Mouse (Mus musculus) kidney, postnatal 0 days (tissue): ENCODE measurements around the gene Col23a1. TPM values are rescaled to one million over a fixed set of nuclear protein-coding genes. Genes with fewer than 3 reads are reported as not detected.
A peak's percentile ranks its signal among the peaks of the same experiment; 100 is the strongest.

Experiments
- ATAC-seq: fragments of 200-750 bp; cut with Nextera tagmentation; replicated peaks from 2 replicates; pipeline ENCODE4 v1.8.0; 2017; ENCODE audit warnings: low read depth, moderate number of reproducible peaks, moderate TSS enrichment, moderate library complexity; ENCODE audit not compliant: low FRiP score
- DNase-seq: peaks from one replicate; pipeline ENCODE4 v3.0.0-alpha.2; 2016; ENCODE audit warnings: low spot score
- H3K27ac ChIP-seq: fragments of 300-500 bp; sonication (generic); 2 replicates; pipeline ENCODE4 v1.5.1; 2014; ENCODE audit warnings: mild to moderate bottlenecking
- H3K27me3 ChIP-seq: fragments of 300-500 bp; sonication (generic); 2 replicates; pipeline ENCODE4 v1.6.1; 2014; ENCODE audit warnings: low read length, mixed read lengths; ENCODE audit not compliant: insufficient read depth
- H3K36me3 ChIP-seq: fragments of 300-500 bp; sonication (generic); 2 replicates; pipeline ENCODE4 v1.6.1; 2014; ENCODE audit warnings: low read length, mixed read lengths; ENCODE audit not compliant: insufficient read depth
- H3K4me1 ChIP-seq: fragments of 300-500 bp; sonication (generic); replicated peaks from 2 replicates; pipeline ENCODE4 v1.6.1; 2014; ENCODE audit warnings: antibody characterized with exemption, low read length, mixed read lengths; ENCODE audit not compliant: insufficient read depth
- H3K4me2 ChIP-seq: fragments of 300-500 bp; sonication (generic); 2 replicates; pipeline ENCODE4 v1.6.1; 2014; ENCODE audit warnings: mild to moderate bottlenecking, low read length, moderate library complexity, mixed read lengths
- H3K4me3 ChIP-seq: fragments of 300-500 bp; sonication (generic); replicated peaks from 2 replicates; pipeline ENCODE4 v1.5.1; 2014; ENCODE audit warnings: low read depth, low read length
- H3K9ac ChIP-seq: fragments of 300-500 bp; sonication (generic); 2 replicates; pipeline ENCODE4 v1.6.1; 2014; ENCODE audit warnings: low read depth, low read length
- H3K9me3 ChIP-seq: fragments of 300-500 bp; sonication (generic); replicated peaks from 2 replicates; pipeline ENCODE4 v1.6.1; 2016; ENCODE audit warnings: low read length, inconsistent platforms, mixed read lengths
- CTCF ChIP-seq: IDR thresholded peaks from 2 replicates; pipeline ENCODE4 v1.5.1; 2016; ENCODE audit warnings: antibody characterized with exemption, low read depth, mild to moderate bottlenecking, moderate library complexity
- WGBS: fragments of 180-500 bp; shearing (Covaris S2); extraction: QIAGEN DNeasy Blood & Tissue Kit; methylation state at CpG from one replicate; pipeline ENCODE4 v1.1.7; 2014; 5-methylcytosine and 5-hydroxymethylcytosine counted together
- polyA plus RNA-seq: library from polyadenylated mRNA; unstranded; fragments of >200 nt; fragmentation: Nextera tagmentation; extraction: Ambion mirVana; gene quantifications from 2 replicates; pipeline ENCODE4 v1.2.1, GENCODE M21; 2015

The Col23a1 gene
- polyA plus RNA-seq, 1 experiment from 2014 or later = 6.8 TPM

GRCm38 (mm10) chr11:51485775-51486464 lies 196.2 kb downstream of the Col23a1 start:
- no peak overlapping the region for H3K4me2 ChIP-seq
- ATAC-seq (no peak), DNase-seq (no peak)
- H3K27me3 ChIP-seq = no peaks in the 10 kb centered on the region
- no peak for TF ChIP-seq CTCF
- no peak overlapping the region for H3K4me3 ChIP-seq
- no peak overlapping the region for H3K27ac ChIP-seq
- WGBS = 66% methylated on average over 10 of the region's 10 CpGs
- H3K9me3 ChIP-seq = no peaks in the 10 kb centered on the region
- no peaks in the 10 kb centered on the region for H3K4me1 ChIP-seq
- no peaks in the 10 kb centered on the region for H3K36me3 ChIP-seq
- H3K9ac ChIP-seq = no peak overlapping the region

DNA sequence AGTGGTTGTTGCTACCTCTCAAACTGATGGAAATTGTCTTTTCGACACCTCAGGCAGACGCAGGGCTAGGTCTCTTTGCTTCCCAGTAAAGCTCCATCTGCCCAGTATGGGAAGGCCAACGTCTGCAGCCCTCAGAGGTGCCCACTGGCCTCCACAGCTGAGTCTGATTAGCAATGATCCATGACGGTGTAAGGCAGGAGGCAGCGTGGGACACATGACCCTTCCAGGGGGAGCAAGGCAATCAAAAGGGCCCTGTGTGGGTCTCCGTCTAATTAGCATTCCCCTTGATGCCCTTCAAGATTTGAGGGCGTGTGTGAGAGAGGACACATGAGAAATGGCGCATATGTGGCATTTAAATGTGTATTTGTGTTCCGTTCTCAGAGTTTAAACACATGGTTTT lies 199.1 kb downstream of the Col23a1 start:
- 33% methylated on average over 9 of the region's 9 CpGs for WGBS
- Histone ChIP-seq H3K36me3 (no peaks in the 10 kb centered on the region), H3K4me2 (no peak overlapping the region), H3K4me1 (no peaks in the 10 kb centered on the region), H3K27me3 (no peaks in the 10 kb centered on the region), H3K27ac (no peak overlapping the region), H3K9me3 (no peaks in the 10 kb centered on the region), H3K9ac (no peak overlapping the region), H3K4me3 (no peak overlapping the region)
- DNase-seq (no peak), ATAC-seq (no peak)
- TF ChIP-seq CTCF = no peak

- no peak for ATAC-seq
- WGBS = 77% methylated on average over 4 of the region's 4 CpGs
These were observed 203.7 kb downstream of the Col23a1 start for GRCm38 (mm10) chr11:51493421-51493820.

DNA sequence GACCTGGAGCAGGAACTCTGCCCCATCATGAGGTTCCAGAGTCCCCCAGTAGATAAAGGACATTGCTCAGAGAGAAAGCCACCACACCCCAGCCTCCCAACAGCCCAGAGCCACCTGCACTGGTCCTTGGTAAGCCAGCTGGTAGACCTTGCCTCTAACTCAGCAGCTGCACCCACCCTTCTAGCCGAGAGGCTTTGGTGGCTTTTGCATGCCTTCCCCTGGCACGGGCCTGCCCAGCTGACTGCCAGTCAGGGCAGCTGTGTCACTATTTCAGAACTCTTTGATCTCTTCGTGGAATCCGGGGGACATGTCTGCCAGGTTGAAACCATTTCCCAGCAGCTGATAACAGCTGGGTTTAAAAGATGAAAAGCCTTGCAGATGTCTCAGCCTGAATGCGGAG lies 204.5 kb downstream of the Col23a1 start:
- 30% methylated on average over 5 of the region's 5 CpGs for WGBS
- no peak for TF ChIP-seq CTCF
- H3K4me1 ChIP-seq = no peaks in the 10 kb centered on the region
- H3K4me2 ChIP-seq = no peak overlapping the region
- no peak for ATAC-seq
- H3K9me3 ChIP-seq = no peaks in the 10 kb centered on the region
- DNase-seq = no peak
- no peak overlapping the region for H3K27ac ChIP-seq
- no peaks in the 10 kb centered on the region for H3K27me3 ChIP-seq
- H3K9ac ChIP-seq = no peak overlapping the region
- H3K36me3 ChIP-seq = no peaks in the 10 kb centered on the region
- no peak overlapping the region for H3K4me3 ChIP-seq

More at GRCm38 (mm10) chr11:51493421-51493820, 203.7 kb downstream of the Col23a1 start:
- no peak overlapping the region for H3K4me2 ChIP-seq
- H3K27me3 ChIP-seq = no peaks in the 10 kb centered on the region
- no peak for DNase-seq
- H3K9me3 ChIP-seq = no peaks in the 10 kb centered on the region
- no peak for TF ChIP-seq CTCF
- H3K4me1 ChIP-seq = no peaks in the 10 kb centered on the region
- H3K27ac ChIP-seq = no peak overlapping the region
- no peaks in the 10 kb centered on the region for H3K36me3 ChIP-seq
- no peak overlapping the region for H3K9ac ChIP-seq
- no peak overlapping the region for H3K4me3 ChIP-seq

DNA sequence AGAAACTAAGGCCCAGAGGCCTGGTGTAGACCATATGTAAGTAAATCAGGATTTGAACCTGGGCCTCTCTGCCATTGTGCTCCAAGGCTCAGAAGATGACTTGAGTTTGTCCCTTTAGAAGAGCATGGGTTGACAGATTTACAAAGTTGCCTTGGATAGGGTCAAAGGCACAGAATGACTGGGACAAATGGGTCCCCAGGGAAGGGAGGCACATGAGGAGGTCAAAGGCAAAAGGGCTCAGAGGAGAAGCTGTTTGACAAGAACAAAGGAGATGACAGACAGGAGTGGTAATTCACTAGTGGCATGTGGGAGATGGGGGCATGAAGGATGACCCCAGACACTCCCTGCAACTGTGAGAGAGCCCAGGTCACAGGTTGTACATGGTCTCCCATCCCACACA lies 210.1 kb downstream of the Col23a1 start:
- ATAC-seq (no peak), DNase-seq (no peak)
- H3K9ac ChIP-seq = no peak overlapping the region
- no peak overlapping the region for H3K4me2 ChIP-seq
- no peak for TF ChIP-seq CTCF
- no peaks in the 10 kb centered on the region for H3K9me3 ChIP-seq
- no peak overlapping the region for H3K4me3 ChIP-seq
- no peaks in the 10 kb centered on the region for H3K27me3 ChIP-seq
- peaks cover 2% of the 10 kb centered on the region; the same call in 1 of the 2 replicates for H3K4me1 ChIP-seq
- no peak overlapping the region for H3K27ac ChIP-seq
- H3K36me3 ChIP-seq = no peaks in the 10 kb centered on the region

DNA sequence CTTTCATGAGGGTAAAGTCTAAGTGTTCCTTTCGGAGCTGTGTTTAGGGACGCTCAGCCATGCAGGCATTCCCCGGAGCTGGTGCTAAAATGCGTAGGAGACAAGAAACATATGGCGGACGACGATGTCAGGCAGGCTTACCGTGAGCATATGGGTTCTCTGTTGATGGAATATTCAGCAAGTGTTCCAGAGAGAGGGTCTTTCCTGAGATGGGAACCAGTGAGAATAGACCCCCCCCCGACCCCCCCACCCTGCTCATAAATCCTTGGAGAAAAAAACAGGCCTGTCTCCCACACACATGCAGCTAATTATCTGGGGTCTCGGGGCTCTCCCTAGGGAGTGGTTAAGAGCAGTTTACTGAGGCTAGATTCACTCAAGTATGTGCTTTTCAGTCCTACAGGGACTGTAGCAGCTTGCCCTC lies 212.7 kb downstream of the Col23a1 start:
- Histone ChIP-seq H3K36me3 (no peaks in the 10 kb centered on the region), H3K27ac (no peak overlapping the region), H3K4me3 (no peak overlapping the region), H3K4me2 (no peak overlapping the region), H3K9me3 (no peaks in the 10 kb centered on the region), H3K4me1 (peaks cover 2% of the 10 kb centered on the region; the same call in 1 of the 2 replicates), H3K9ac (no peak overlapping the region), H3K27me3 (no peaks in the 10 kb centered on the region)
- DNase-seq (peak; percentile 88), ATAC-seq (no peak; the same call in 1 of the 2 replicates)
- TF ChIP-seq CTCF = no peak
- WGBS = 16% methylated on average over 10 of the region's 10 CpGs

DNA sequence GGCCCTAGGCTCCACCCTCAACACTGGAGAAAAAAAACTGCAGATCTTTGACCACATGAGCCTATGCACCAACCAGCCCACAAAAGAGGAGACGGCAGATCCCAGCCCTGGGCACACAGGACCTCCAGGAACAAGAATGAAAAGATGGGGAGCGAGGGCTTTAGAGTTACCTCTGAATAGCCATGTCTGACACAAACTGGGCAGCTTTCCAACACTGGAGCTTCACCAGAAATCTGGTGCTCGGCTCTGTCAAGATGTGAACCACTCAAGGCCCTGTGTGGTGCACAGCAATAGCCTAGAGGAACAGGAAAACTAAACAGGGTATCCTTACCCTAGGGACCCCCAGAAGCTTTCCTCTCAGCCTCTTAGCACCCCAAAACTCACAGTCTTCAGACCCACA lies 215.2 kb downstream of the Col23a1 start:
- no peaks in the 10 kb centered on the region for H3K27me3 ChIP-seq
- no peak overlapping the region for H3K4me2 ChIP-seq
- ATAC-seq (no peak), DNase-seq (no peak)
- 68% methylated on average over 3 of the region's 3 CpGs for WGBS
- H3K27ac ChIP-seq = no peak overlapping the region
- H3K36me3 ChIP-seq = no peaks in the 10 kb centered on the region
- H3K9ac ChIP-seq = no peak overlapping the region
- TF ChIP-seq CTCF = no peak
- H3K4me3 ChIP-seq = no peak overlapping the region
- peaks cover 2% of the 10 kb centered on the region; the same call in 1 of the 2 replicates for H3K4me1 ChIP-seq
- H3K9me3 ChIP-seq = no peaks in the 10 kb centered on the region
